Mouse (Mus musculus): Measurements from ENCODE around the gene Fam24b. TPM values are rescaled to one million over a fixed set of nuclear protein-coding genes. Genes with fewer than 3 reads are reported as not detected.

Gene Fam24b
- 0.27 and 0.40 TPM in 2 replicates for polyA plus RNA-seq (2012; rRNA removed)

GRCm38 (mm10) chr7:131329416-131329815, at the start of gene Fam24b:
Fam24b (minus strand) TSS chr7:131329516.

GRCm38 (mm10) chr7:131370648-131371469, 41.5 kb upstream of the Fam24b start, which contains the start of gene Pstk:
Pstk (plus strand) TSS chr7:131371141.

GRCm38 (mm10) chr7:131362615-131363300, 33.4 kb upstream of the Fam24b start, which contains the start of gene 2310057M21Rik:
2310057M21Rik (minus strand) TSS chr7:131362759.

GRCm38 (mm10) chr7:131333564-131333963, 4.2 kb upstream of the Fam24b start, which contains the start of gene Fam24a:
Fam24a (plus strand) TSS chr7:131333864.

DNA sequence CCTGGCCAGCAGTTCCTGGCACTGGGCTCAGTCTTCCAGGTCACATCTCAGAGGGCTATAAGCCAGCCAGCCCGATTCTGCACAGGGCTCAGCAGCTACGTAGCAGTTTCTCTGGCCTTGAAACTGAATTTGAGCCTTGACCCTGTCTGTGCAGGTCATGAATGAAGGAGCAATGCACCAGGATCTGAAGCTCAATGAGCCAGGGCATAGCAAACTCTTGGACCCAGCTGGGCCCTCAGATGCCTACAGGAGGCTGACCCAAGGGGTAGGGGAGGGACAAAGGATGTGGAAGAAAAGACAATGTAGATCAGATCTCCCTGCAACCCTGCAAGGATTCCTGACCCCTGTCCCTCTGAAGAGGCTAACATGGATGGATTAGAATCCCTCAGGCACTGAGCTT, 7.1 kb downstream of the Fam24b start, which contains the start of gene Cuzd1:
Cuzd1 (minus strand) TSS at position 101 of the 400 bp plus-strand sequence.

Other genes starting within 250 kb of the Fam24b start
- gene 4933402N03Rik, start 183.2 kb downstream of the Fam24b start, polyA plus RNA-seq (2012; rRNA removed): not detected in 2 replicates
- 0.04 TPM in 2 replicates for gene 5430419D17Rik, start 155.1 kb downstream of the Fam24b start, polyA plus RNA-seq (2012; rRNA removed)
- gene Cuzd1, start 7.2 kb downstream of the Fam24b start, polyA plus RNA-seq (2012; rRNA removed): 0.11 and 0.12 TPM in 2 replicates
- not detected in 2 replicates for gene Fam24a, start 4.3 kb upstream of the Fam24b start, polyA plus RNA-seq (2012; rRNA removed)
- gene 2310057M21Rik, start 33.2 kb upstream of the Fam24b start, polyA plus RNA-seq (2012; rRNA removed): 19.1 and 20.4 TPM in 2 replicates
- 41.5 and 46.1 TPM in 2 replicates for gene Pstk, start 41.6 kb upstream of the Fam24b start, polyA plus RNA-seq (2012; rRNA removed)
- 15.1 and 15.7 TPM in 2 replicates for gene Ikzf5, start 81.0 kb upstream of the Fam24b start, polyA plus RNA-seq (2012; rRNA removed)
- gene Acadsb, start 81.1 kb upstream of the Fam24b start, polyA plus RNA-seq (2012; rRNA removed): 34.3 and 37.3 TPM in 2 replicates
- 0.82 and 1.0 TPM in 2 replicates for gene Hmx3, start 213.4 kb upstream of the Fam24b start, polyA plus RNA-seq (2012; rRNA removed)
- gene Hmx2, start 219.3 kb upstream of the Fam24b start, polyA plus RNA-seq (2012; rRNA removed): 0.41 and 0.65 TPM in 2 replicates
- gene Bub3, start 230.7 kb upstream of the Fam24b start, polyA plus RNA-seq (2012; rRNA removed): 117 and 119 TPM in 2 replicates

Data from central nervous system, embryonic 18 days (tissue).